Mouse (Mus musculus): ENCODE data around the gene Myef2.

The Myef2 gene

GRCm38 (mm10) chr2:125067894-125068293, 55.6 kb downstream of the Myef2 start, which contains the start of gene Slc24a5:
Gene Slc24a5, plus strand, starts transcription at chr2:125068124.
- no peak for DNase-seq (ENCODE audit: low spot score)

- no peak for DNase-seq (ENCODE audit: low spot score)
Measured at GRCm38 (mm10) chr2:125067373-125067772, 56.1 kb downstream of the Myef2 start.

GRCm38 (mm10) chr2:125062944-125063343, 60.5 kb downstream of the Myef2 start:
- no peak for DNase-seq (ENCODE audit: low spot score)

GRCm38 (mm10) chr2:125061451-125061850, 62.0 kb downstream of the Myef2 start:
- DNase-seq (ENCODE audit: low spot score): no peak

DNA sequence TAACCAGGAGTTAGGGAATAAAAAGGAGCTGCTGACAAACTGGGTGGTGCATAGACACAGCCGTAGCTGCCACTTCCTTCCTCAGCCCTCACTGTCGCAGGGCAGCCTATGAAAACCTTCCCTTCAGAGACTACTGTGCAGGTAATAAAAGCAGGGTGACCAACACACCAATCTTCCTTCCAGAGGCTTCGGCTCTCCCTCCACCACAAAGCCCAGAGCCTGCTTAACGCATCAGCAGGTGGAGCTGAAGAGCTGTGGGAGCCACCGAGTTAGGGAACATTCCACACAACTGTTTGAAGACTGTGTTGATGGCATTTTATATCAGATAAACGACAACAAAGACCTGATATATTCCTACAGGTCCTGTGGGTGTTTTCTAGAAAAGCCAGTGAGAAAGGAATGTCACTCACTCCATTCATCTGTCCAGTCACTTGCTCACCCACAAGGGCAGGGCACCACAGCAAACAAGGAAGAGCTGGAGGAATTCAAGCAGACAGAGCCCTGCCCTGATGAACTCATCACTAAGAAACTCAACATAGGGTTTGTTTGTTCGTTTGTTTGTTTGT, 66.1 kb downstream of the Myef2 start:
- DNase-seq (ENCODE audit: low spot score): no peak

- no peak for DNase-seq (ENCODE audit: low spot score)
Measured at GRCm38 (mm10) chr2:125055316-125055903, 68.1 kb downstream of the Myef2 start.
